Mouse (Mus musculus) G1E (cell line): Measurements from ENCODE around the gene Fgfr2. TPM values are rescaled to one million over a fixed set of nuclear protein-coding genes. Genes with fewer than 3 reads are reported as not detected.

Experiments used
- ATAC-seq: 2 replicates; pipeline ENCODE4 v1.8.0; 2016; ENCODE audit warnings: mild to moderate bottlenecking; ENCODE audit not compliant: insufficient number of reproducible peaks, poor library complexity, low FRiP score, severe bottlenecking; ENCODE audit errors: extremely low read depth
- DNase-seq: peaks from one replicate; pipeline ENCODE4 v3.0.0; 2012; ENCODE audit warnings: low spot score
- H3K27me3 ChIP-seq: 2 replicates; pipeline ENCODE4 v1.6.1; 2012; ENCODE audit warnings: mild to moderate bottlenecking, low read length, inconsistent platforms; ENCODE audit not compliant: insufficient read depth
- H3K36me3 ChIP-seq: replicated peaks from 2 replicates; pipeline ENCODE3; 2012; ENCODE audit warnings: mild to moderate bottlenecking, inconsistent platforms
- H3K4me1 ChIP-seq: 2 replicates; pipeline ENCODE4 v1.6.1; 2012; ENCODE audit warnings: low read depth, low read length, inconsistent platforms, mixed read lengths; ENCODE audit not compliant: insufficient read depth
- H3K4me3 ChIP-seq: 2 replicates; pipeline ENCODE4 v1.5.1; 2012; ENCODE audit warnings: low read depth, mild to moderate bottlenecking, inconsistent platforms, low read length, moderate library complexity, mixed read lengths
- H3K9me3 ChIP-seq: replicated peaks from 2 replicates; pipeline ENCODE4 v1.6.1; 2012; ENCODE audit warnings: inconsistent platforms
- CTCF ChIP-seq: IDR thresholded peaks from 2 replicates; pipeline ENCODE4 v1.5.1; 2012; ENCODE audit warnings: low read depth, low read length, inconsistent platforms, mixed read lengths
- GATA1 ChIP-seq: IDR thresholded peaks from 2 replicates; pipeline ENCODE4 v1.6.1; 2012; ENCODE audit warnings: borderline replicate concordance, low read length, inconsistent platforms, mixed read lengths
- GATA2 ChIP-seq: IDR thresholded peaks from 2 replicates; pipeline ENCODE4 v1.6.1; 2012; ENCODE audit warnings: low read depth, low read length, inconsistent platforms, borderline replicate concordance
- POLR2AphosphoS5 ChIP-seq: IDR thresholded peaks from 2 replicates; pipeline ENCODE4 v1.6.1; 2012; ENCODE audit warnings: low read depth, low read length, inconsistent platforms; ENCODE audit not compliant: insufficient replicate concordance
- TAL1 ChIP-seq: conservative IDR thresholded peaks from 2 replicates; pipeline ENCODE4 v1.6.1; 2012; ENCODE audit warnings: low read depth, low read length, inconsistent platforms, mixed read lengths
- polyA plus RNA-seq: library from polyadenylated mRNA; stranded (reverse); fragments of >175 nt; gene quantifications from 2 replicates; pipeline ENCODE4 v1.2.3, GENCODE M21; 2012
- total RNA-seq, 2 experiments: library from RNA; stranded (forward) in 1 of 2; stranded (reverse) in 1 of 2; fragments of 200-1000 nt in 1 of 2; fragments of >200 nt in 1 of 2; fragmentation: Nextera tagmentation in 1 of 2; gene quantifications; 2 replicates each; pipeline ENCODE4 v1.2.3; 2014 to 2017

The Fgfr2 gene
- total and polyA plus RNA-seq, 3 experiments: 0.22 TPM; not detected in 2

DNA sequence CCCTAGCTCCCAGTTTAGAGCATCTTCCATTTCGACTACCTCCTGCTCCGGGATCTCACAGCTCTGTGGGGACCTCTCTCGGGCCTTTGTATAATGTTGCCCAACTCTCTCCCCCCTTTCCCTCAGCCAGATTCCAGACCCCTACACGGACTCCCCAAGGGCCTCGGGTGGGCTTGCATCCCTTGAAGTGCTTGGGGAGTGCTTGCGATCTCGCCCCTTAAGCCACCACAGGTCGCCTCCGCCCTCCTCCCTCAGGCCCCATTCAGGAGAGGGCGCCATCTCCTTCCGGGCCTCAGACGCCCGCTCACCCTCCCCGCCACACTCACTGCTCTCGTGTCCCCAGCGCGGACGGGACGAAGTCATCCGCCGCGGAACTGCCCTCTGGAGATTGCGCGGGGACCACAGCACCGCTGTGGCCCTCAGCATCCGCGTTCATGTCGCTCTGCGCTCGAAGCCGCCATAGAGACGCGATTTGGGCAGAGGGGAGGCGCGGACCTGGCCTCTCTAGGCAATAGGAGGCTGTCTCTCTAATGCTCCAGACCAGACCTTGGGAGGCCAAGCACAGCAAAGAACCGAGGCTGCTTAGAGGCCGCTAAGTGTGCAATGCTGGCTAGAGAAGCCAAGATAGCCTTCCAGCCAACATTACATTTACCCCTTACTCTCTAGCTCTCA, 270.8 kb downstream of the Fgfr2 start, which contains the start of gene Eef1akmt2:
Eef1akmt2 (minus strand) TSS at position 501 of the 672 bp plus-strand sequence.
- peak; percentile 76 for DNase-seq
- ATAC-seq: peak; percentile 93
- H3K4me1 ChIP-seq: peaks cover 21% of the 10 kb centered on the region
- TF ChIP-seq CTCF (no peak), TAL1 (no peak), POLR2AphosphoS5 (0 out of 2 replicates have a peak, but pooled peaks have one; percentile 50)
- H3K9me3 ChIP-seq: no peaks in the 10 kb centered on the region
- H3K36me3 ChIP-seq: peaks cover 31% of the 10 kb centered on the region
- H3K4me3 ChIP-seq: peak within 1 kb of the TSS; percentile 91
- no peaks in the 10 kb centered on the region for H3K27me3 ChIP-seq

DNA sequence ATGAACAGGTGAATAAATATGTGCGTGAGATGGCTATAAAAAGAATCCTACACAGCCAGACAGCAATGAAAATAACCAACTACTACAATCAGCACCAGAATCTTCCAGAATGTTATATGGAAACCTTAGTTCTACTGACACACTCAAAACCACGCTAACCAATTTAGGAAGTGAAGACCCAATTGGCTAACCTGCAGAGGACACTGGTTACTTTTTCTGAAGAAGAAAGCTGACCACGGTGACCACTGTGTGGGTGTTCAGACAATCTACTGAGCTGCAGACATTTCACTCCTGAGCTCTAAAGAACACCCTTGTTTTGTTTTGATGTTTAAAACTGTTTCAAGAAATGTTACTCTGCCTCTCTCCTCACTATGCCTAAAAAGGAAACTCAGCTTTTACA, 280.0 kb downstream of the Fgfr2 start:
- Histone ChIP-seq H3K4me1 (peaks cover 8% of the 10 kb centered on the region), H3K27me3 (no peaks in the 10 kb centered on the region), H3K36me3 (peaks cover 59% of the 10 kb centered on the region), H3K4me3 (no peak overlapping the region), H3K9me3 (no peaks in the 10 kb centered on the region)
- DNase-seq (no peak), ATAC-seq (no peak)
- TF ChIP-seq TAL1 (no peak), GATA1 (no peak), POLR2AphosphoS5 (no peak), GATA2 (no peak), CTCF (no peak)

DNA sequence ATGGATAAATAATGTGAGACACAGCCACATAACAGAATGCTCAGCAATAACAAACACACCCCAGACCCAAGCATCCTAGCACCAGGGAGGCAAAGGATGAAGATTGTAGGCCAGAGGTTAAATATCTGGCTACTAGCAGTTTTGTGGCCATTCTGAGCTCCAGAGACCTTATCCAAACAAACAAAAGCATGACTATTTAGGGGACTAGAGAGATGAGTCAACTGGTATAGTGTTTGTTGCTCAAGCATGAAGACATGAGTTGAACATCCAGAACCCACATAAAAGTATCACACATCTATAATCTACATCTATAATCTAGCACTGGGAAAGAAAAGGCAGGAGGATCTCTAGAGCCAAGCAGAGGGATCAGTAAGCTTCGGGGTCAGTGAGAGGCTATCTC, 280.7 kb downstream of the Fgfr2 start:
- no peaks in the 10 kb centered on the region for H3K9me3 ChIP-seq
- no peaks in the 10 kb centered on the region for H3K27me3 ChIP-seq
- peaks cover 8% of the 10 kb centered on the region for H3K4me1 ChIP-seq
- TF ChIP-seq POLR2AphosphoS5 (no peak), TAL1 (no peak), GATA2 (no peak), CTCF (no peak), GATA1 (no peak)
- DNase-seq (no peak), ATAC-seq (no peak)
- peaks cover 54% of the 10 kb centered on the region for H3K36me3 ChIP-seq
- no peak overlapping the region for H3K4me3 ChIP-seq

DNA sequence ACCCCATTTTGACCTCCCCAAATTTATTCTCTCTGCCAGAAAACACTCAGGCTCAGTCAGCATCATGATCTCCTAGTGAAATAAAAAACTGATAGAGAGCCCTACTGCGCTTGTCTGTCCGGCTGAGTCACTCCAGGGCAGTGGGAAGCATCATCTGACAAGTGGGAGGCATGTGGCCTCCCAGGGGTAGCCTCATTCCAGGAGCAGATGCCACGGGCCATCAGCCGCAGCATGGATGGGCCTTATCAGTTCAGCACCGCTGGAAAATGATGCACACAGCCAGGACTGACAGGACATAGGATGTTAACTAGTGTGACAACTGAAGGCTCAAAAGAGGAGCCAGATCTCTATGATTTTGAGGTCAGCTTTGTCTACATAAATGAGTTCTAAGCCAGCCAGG, 281.9 kb downstream of the Fgfr2 start:
- no peak for DNase-seq
- TF ChIP-seq CTCF (no peak), POLR2AphosphoS5 (no peak), TAL1 (no peak), GATA2 (no peak), GATA1 (no peak)
- no peak for ATAC-seq
- Histone ChIP-seq H3K4me3 (no peak overlapping the region), H3K9me3 (no peaks in the 10 kb centered on the region), H3K27me3 (no peaks in the 10 kb centered on the region), H3K4me1 (peaks cover 8% of the 10 kb centered on the region), H3K36me3 (peaks cover 49% of the 10 kb centered on the region)

DNA sequence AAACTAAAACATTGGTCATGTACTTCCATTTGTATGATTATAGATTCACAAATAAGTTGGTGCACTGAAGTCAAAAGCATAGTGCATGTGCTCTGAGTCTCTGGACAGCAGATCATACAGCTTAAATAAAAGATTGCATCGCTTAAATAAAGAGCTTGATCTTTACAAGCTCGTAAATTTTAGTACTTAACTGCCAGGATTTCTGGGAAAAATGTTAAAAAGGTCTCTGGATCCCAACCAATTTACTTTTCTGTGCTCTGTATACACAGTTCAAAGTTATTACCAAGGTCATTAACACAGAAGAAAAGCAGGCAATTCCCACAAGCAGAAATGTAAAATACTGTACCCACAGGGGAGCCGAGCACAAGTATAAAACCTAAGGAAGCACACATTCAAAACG, 292.2 kb downstream of the Fgfr2 start:
- H3K4me3 ChIP-seq: no peak overlapping the region
- ATAC-seq: no peak
- no peak for TF ChIP-seq GATA2
- TF ChIP-seq GATA1: no peak
- TF ChIP-seq POLR2AphosphoS5: no peak
- TF ChIP-seq CTCF: no peak
- TF ChIP-seq TAL1: no peak
- H3K9me3 ChIP-seq: no peaks in the 10 kb centered on the region
- no peaks in the 10 kb centered on the region for H3K4me1 ChIP-seq
- H3K27me3 ChIP-seq: no peaks in the 10 kb centered on the region
- no peak for DNase-seq
- H3K36me3 ChIP-seq: peaks cover 57% of the 10 kb centered on the region

DNA sequence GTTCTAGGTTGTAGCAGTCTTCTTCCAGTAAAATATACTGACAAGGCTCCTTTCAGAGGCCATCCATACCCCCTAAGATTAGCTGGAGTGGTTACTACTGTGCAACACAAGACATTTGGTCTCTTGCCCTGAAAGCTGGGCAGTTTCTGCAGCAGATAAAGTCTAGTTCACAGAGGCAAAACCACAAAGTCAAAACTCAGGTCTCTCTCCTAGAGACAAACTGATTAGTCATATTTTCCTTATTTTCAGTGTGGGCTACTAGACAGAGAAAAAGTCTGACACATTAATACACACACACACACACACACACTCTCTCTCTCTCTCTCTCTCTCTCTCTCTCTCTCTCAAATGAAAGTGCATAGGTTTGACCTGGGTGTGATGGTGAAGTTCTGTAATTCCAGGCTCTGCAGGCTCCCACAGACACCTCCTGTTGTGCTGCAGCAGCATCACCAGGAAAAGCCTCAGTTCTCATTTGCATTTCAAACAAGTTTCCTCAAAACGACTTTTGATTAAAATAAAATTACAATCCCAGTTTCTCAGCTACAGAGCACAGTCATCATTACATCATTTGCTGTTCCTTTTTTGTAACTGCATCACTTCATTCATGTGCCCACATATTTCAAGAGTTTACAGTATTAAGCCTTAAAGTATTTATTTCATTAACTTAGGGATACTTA, 298.7 kb downstream of the Fgfr2 start:
- ATAC-seq: peak; percentile 22; the same call in 1 of the 2 replicates
- TF ChIP-seq GATA2 (no peak), CTCF (no peak), GATA1 (no peak), TAL1 (no peak), POLR2AphosphoS5 (no peak)

More for the DNA sequence above, 298.7 kb downstream of the Fgfr2 start:
- H3K27me3 ChIP-seq: no peaks in the 10 kb centered on the region
- H3K9me3 ChIP-seq: no peaks in the 10 kb centered on the region
- DNase-seq: no peak
- peaks cover 37% of the 10 kb centered on the region for H3K36me3 ChIP-seq
- peaks cover 8% of the 10 kb centered on the region; the same call in 1 of the 2 replicates for H3K4me1 ChIP-seq
- no peak overlapping the region for H3K4me3 ChIP-seq
